Mouse (Mus musculus): Measurements from ENCODE around the gene Pla2r1. TPM values are rescaled to one million over a fixed set of nuclear protein-coding genes. Genes with fewer than 3 reads are reported as not detected.
A peak's percentile ranks its signal among the peaks of the same experiment; 100 is the strongest.

The Pla2r1 gene
- polyA plus RNA-seq, 2 experiments, result 1.0 to 1.1 TPM

- TF ChIP-seq POLR2A (IDR thresholded peaks at IDR 0.05; ENCODE audit: borderline replicate concordance, extremely low read depth, insufficient read depth, insufficient read length), result no peak
- Histone ChIP-seq H3K4me3 (replicated peaks; ENCODE audit: low read length) (no peak overlapping the region), H3K9me3 (ENCODE audit: control insufficient read depth, low read length) (no peaks in the 10 kb centered on the region), H3K4me2 (replicated peaks; ENCODE audit: low read depth, low read length, severe bottlenecking) (no peak overlapping the region), H3K27me3 (ENCODE audit: control insufficient read depth, insufficient read depth, low read length) (no peaks in the 10 kb centered on the region), H3K36me3 (ENCODE audit: control insufficient read depth, insufficient read depth, low read length) (no peaks in the 10 kb centered on the region), H3K27ac (replicated peaks; ENCODE audit: low read depth, low read length) (no peak overlapping the region), H3K4me1 (ENCODE audit: control insufficient read depth, insufficient read depth, low read length) (no peaks in the 10 kb centered on the region), H3K9ac (ENCODE audit: low read depth, low read length, severe bottlenecking) (no peak overlapping the region)
- 76% methylated on average over 11 of the region's 11 CpGs for WGBS
- ATAC-seq (ENCODE audit: low FRiP score, low read depth), result no peak
- no peak for DNase-seq (ENCODE audit: low spot score)
These were observed 84.0 kb downstream of the Pla2r1 start for GRCm38 (mm10) chr2:60468901-60469770.

GRCm38 (mm10) chr2:60452376-60452775 lies 100.7 kb downstream of the Pla2r1 start:
- H3K9ac ChIP-seq (ENCODE audit: low read depth, low read length, severe bottlenecking), result no peak overlapping the region
- H3K27ac ChIP-seq (replicated peaks; ENCODE audit: low read depth, low read length), result no peak overlapping the region
- H3K4me2 ChIP-seq (replicated peaks; ENCODE audit: low read depth, low read length, severe bottlenecking), result no peak overlapping the region
- DNase-seq (ENCODE audit: low spot score) (no peak), ATAC-seq (ENCODE audit: low FRiP score, low read depth) (no peak)
- no peak for TF ChIP-seq POLR2A (IDR thresholded peaks at IDR 0.05; ENCODE audit: borderline replicate concordance, extremely low read depth, insufficient read depth, insufficient read length)
- H3K9me3 ChIP-seq (ENCODE audit: control insufficient read depth, low read length), result no peaks in the 10 kb centered on the region
- 93% methylated on average over 7 of the region's 7 CpGs for WGBS
- H3K36me3 ChIP-seq (ENCODE audit: control insufficient read depth, insufficient read depth, low read length), result no peaks in the 10 kb centered on the region
- H3K4me3 ChIP-seq (replicated peaks; ENCODE audit: low read length), result no peak overlapping the region
- no peaks in the 10 kb centered on the region for H3K4me1 ChIP-seq (ENCODE audit: control insufficient read depth, insufficient read depth, low read length)
- no peaks in the 10 kb centered on the region for H3K27me3 ChIP-seq (ENCODE audit: control insufficient read depth, insufficient read depth, low read length)

- Histone ChIP-seq H3K9ac (ENCODE audit: low read depth, low read length, severe bottlenecking) (no peak overlapping the region), H3K27ac (replicated peaks; ENCODE audit: low read depth, low read length) (no peak overlapping the region), H3K27me3 (ENCODE audit: control insufficient read depth, insufficient read depth, low read length) (no peaks in the 10 kb centered on the region), H3K4me2 (replicated peaks; ENCODE audit: low read depth, low read length, severe bottlenecking) (no peak overlapping the region), H3K36me3 (ENCODE audit: control insufficient read depth, insufficient read depth, low read length) (no peaks in the 10 kb centered on the region), H3K4me3 (replicated peaks; ENCODE audit: low read length) (no peak overlapping the region), H3K4me1 (ENCODE audit: control insufficient read depth, insufficient read depth, low read length) (no peaks in the 10 kb centered on the region), H3K9me3 (ENCODE audit: control insufficient read depth, low read length) (no peaks in the 10 kb centered on the region)
- DNase-seq (ENCODE audit: low spot score), result no peak
- WGBS, result 59% methylated on average over 3 of the region's 3 CpGs
- ATAC-seq (ENCODE audit: low FRiP score, low read depth), result no peak
- TF ChIP-seq POLR2A (IDR thresholded peaks at IDR 0.05; ENCODE audit: borderline replicate concordance, extremely low read depth, insufficient read depth, insufficient read length), result no peak
These were observed 101.9 kb downstream of the Pla2r1 start for GRCm38 (mm10) chr2:60451119-60451773.

GRCm38 (mm10) chr2:60449732-60450131 lies 103.4 kb downstream of the Pla2r1 start:
- Histone ChIP-seq H3K4me3 (replicated peaks; ENCODE audit: low read length) (no peak overlapping the region), H3K4me1 (ENCODE audit: control insufficient read depth, insufficient read depth, low read length) (peaks cover 3% of the 10 kb centered on the region; the same call in 1 of the 2 replicates), H3K36me3 (ENCODE audit: control insufficient read depth, insufficient read depth, low read length) (no peaks in the 10 kb centered on the region), H3K9me3 (ENCODE audit: control insufficient read depth, low read length) (no peaks in the 10 kb centered on the region), H3K4me2 (replicated peaks; ENCODE audit: low read depth, low read length, severe bottlenecking) (no peak overlapping the region), H3K27me3 (ENCODE audit: control insufficient read depth, insufficient read depth, low read length) (no peaks in the 10 kb centered on the region), H3K9ac (ENCODE audit: low read depth, low read length, severe bottlenecking) (no peak overlapping the region), H3K27ac (replicated peaks; ENCODE audit: low read depth, low read length) (no peak overlapping the region)
- ATAC-seq (ENCODE audit: low FRiP score, low read depth) (no peak), DNase-seq (ENCODE audit: low spot score) (no peak)
- 76% methylated on average over 6 of the region's 6 CpGs for WGBS
- TF ChIP-seq POLR2A (IDR thresholded peaks at IDR 0.05; ENCODE audit: borderline replicate concordance, extremely low read depth, insufficient read depth, insufficient read length), result no peak

GRCm38 (mm10) chr2:60444711-60445509 lies 108.2 kb downstream of the Pla2r1 start:
- Histone ChIP-seq H3K4me3 (replicated peaks; ENCODE audit: low read length) (no peak overlapping the region), H3K4me2 (replicated peaks; ENCODE audit: low read depth, low read length, severe bottlenecking) (no peak overlapping the region), H3K27ac (replicated peaks; ENCODE audit: low read depth, low read length) (no peak overlapping the region), H3K36me3 (ENCODE audit: control insufficient read depth, insufficient read depth, low read length) (no peaks in the 10 kb centered on the region), H3K4me1 (ENCODE audit: control insufficient read depth, insufficient read depth, low read length) (peaks cover 3% of the 10 kb centered on the region; the same call in 1 of the 2 replicates), H3K27me3 (ENCODE audit: control insufficient read depth, insufficient read depth, low read length) (no peaks in the 10 kb centered on the region), H3K9me3 (ENCODE audit: control insufficient read depth, low read length) (no peaks in the 10 kb centered on the region), H3K9ac (ENCODE audit: low read depth, low read length, severe bottlenecking) (no peak overlapping the region)
- DNase-seq (ENCODE audit: low spot score) (peak; percentile 71), ATAC-seq (ENCODE audit: low FRiP score, low read depth) (peak; percentile 53; the same call in 1 of the 2 replicates)
- WGBS, result 22% methylated on average over 9 of the region's 9 CpGs
- TF ChIP-seq POLR2A (IDR thresholded peaks at IDR 0.05; ENCODE audit: borderline replicate concordance, extremely low read depth, insufficient read depth, insufficient read length), result no peak
